Mouse (Mus musculus): ENCODE measurements around the gene Immp2l. TPM values are rescaled to one million over a fixed set of nuclear protein-coding genes. Genes with fewer than 3 reads are reported as not detected.

Gene Immp2l
- total RNA-seq, 2 experiments from 2014 or later = 8.5 to 10.9 TPM

DNA sequence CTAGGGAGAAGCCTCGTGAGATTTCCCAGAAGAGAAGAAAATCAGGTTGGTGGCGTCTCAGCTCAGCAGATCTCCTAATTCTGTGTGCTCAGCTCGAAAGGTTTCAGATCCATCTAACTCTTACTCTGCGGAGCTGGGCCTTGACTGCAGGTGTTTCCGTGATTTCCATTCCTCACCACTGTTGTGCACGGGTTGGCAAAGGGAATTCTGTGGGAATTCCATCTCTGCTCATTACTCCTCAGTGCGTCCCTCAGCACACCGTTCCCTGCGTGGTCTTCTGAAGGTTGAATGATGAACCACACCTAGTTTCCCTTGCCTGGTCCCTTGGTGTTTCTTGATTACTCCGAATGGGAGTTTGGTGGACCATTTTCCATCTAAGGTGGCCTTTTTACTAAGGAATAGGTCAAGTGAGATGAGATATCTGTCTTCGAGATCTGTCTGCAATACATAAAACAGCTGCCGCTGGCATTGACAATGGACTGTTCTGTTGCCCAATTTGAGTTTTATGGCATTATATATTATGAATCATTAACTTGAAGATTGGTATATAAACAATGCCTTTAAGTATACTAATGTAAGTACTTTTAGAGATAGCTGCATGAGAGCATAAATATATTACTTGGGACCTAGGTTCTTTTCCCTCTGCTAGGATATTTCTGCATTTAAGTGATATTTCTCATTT is 23.3 kb downstream of the Immp2l start:
- no peak for DNase-seq (ENCODE audit: low spot score in 2 of 2)

DNA sequence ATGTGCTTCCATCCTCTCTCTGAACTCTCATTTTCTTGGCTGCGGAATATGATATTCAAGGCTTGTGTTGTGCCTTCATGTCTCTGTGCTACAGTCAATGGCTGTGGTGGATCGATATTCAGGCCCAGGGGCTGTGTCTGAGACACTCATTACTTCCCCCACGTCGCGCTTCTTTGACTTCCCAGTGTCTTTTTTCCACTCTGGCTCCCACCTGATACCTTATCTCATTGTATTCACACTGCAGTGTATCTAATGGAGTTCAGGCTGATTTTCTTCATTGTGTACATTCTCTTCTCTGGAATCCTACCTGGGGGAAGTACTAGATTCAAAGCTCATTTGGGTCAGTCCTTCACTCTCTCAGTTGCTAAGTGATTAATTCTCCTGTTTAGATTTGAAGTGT is 27.1 kb downstream of the Immp2l start:
- DNase-seq (ENCODE audit: low spot score in 2 of 2) = no peak

GRCm38 (mm10) chr12:41052897-41053296 is 29.0 kb downstream of the Immp2l start:
- DNase-seq (ENCODE audit: low spot score in 2 of 2) = no peak

GRCm38 (mm10) chr12:41054006-41054791 is 30.3 kb downstream of the Immp2l start:
- DNase-seq (ENCODE audit: low spot score in 2 of 2) = no peak

DNA sequence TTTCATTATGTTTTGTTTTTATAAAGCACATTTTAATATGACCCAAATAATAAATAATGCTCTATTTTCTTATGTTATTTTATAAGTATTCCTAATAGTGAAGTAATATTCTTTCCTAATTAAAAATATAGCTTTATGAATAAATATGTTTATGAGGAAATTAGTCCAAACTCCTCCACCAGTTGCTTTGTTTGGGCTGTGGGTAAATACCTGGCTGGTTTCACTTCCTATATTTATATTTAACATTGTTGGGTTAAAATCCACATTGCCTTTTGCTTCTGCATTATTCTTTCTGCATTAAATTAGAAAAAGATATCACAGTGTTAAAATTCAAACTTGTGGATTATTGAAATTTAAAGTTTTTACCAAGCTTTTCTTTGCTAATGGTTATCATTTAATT is 32.1 kb downstream of the Immp2l start:
- DNase-seq (ENCODE audit: low spot score in 2 of 2) = no peak

- no peak for DNase-seq (ENCODE audit: low spot score in 2 of 2)
Observed at GRCm38 (mm10) chr12:41063281-41063680, 39.4 kb downstream of the Immp2l start.

DNA sequence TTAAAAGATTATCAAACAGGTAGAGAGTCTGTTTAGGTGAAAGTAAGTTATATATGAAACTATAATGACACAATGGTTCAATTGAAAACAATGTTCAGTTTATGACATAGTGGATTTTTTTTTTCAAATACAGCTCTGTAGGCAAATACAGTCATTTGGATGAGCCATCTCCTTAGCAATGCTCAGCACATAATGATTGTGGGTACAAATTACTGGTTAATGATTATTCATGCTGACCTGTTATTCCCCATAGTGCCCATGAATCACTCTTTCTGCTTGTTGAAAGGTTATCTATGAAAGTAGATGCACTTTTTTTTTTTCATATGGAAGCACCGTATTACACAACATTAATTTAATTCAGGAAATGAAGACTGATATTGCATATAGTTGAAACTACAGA is 58.0 kb downstream of the Immp2l start:
- DNase-seq (ENCODE audit: low spot score in 2 of 2) = no peak

- DNase-seq (ENCODE audit: low spot score in 2 of 2) = no peak
Observed at GRCm38 (mm10) chr12:41084370-41085089, 60.6 kb downstream of the Immp2l start.

- peak; percentile 19 to 34 for DNase-seq (ENCODE audit: low spot score in 2 of 2)
Observed at GRCm38 (mm10) chr12:41089931-41090366, 66.1 kb downstream of the Immp2l start.

- no peak for DNase-seq (ENCODE audit: low spot score in 2 of 2)
Observed at GRCm38 (mm10) chr12:41090771-41091170, 66.9 kb downstream of the Immp2l start.

DNA sequence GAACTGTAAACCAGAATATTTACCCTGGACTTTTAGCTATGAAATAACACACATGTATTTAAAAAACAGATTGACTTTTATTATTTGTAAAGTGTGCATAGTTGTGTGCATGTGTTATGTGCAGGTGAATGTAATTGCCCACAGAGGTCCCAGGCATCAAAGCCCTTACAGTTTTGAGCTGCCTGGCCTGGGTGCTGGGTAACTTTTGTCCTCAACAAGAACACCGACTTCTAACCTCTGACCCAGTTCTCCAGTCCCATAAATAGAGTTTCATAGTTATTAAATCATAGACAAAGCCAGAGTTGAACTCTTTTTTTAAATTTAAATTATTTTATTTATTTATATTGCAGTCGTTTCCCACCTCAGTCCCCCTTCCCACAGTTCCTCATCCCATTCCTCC is 67.4 kb downstream of the Immp2l start:
- no peak for DNase-seq (ENCODE audit: low spot score in 2 of 2)

DNA sequence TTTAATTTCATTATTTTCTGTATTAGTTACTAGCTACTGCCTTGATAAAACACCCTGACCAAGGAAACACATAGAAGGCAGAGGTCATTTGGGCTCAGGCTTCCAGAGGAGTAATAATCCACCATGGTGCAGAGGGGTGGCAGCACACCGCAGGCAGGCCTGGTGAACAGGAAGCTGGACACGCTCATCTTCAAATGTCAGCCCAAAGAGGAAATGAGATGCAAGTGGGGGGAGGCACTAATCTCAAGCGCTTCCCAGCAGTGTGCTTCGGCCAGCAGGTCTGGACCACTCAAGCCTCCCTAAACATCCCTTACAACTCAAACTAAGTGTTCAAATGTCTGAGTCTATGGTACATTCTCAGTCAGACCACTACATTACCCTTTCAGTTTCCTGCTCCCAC is 72.2 kb downstream of the Immp2l start:
- DNase-seq (ENCODE audit: low spot score in 2 of 2) = no peak

DNA sequence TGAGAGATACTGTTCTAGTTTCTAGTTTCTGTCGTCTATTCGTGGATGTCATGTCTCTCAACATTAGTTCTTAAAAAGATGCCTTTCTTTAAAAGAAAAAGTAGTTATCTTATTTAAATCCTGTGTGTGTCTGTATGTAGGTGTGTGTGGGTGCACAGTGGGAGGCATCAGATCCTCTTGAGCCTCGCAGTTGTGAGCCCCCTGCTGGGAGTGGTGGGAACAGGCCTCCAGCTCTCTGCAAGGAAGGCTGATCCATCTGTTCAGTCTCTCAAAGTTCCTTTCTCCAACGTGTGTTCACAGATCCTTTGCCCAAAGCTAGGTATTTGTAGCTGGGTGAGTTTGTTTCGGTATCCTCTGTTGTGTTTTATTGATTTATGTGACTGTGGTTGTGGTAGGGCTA is 73.5 kb downstream of the Immp2l start:
- no peak for DNase-seq (ENCODE audit: low spot score in 2 of 2)

GRCm38 (mm10) chr12:41109011-41109410 is 85.1 kb downstream of the Immp2l start:
- no peak for DNase-seq (ENCODE audit: low spot score in 2 of 2)

GRCm38 (mm10) chr12:41111456-41111855 is 87.6 kb downstream of the Immp2l start:
- peak; percentile 18 to 31 for DNase-seq (ENCODE audit: low spot score in 2 of 2)

GRCm38 (mm10) chr12:41112137-41112536 is 88.2 kb downstream of the Immp2l start:
- no peak for DNase-seq (ENCODE audit: low spot score in 2 of 2)

GRCm38 (mm10) chr12:41118358-41118757 is 94.5 kb downstream of the Immp2l start:
- no peak for DNase-seq (ENCODE audit: low spot score in 2 of 2)

GRCm38 (mm10) chr12:41119657-41120056 is 95.8 kb downstream of the Immp2l start:
- DNase-seq (ENCODE audit: low spot score in 2 of 2) = no peak

DNA sequence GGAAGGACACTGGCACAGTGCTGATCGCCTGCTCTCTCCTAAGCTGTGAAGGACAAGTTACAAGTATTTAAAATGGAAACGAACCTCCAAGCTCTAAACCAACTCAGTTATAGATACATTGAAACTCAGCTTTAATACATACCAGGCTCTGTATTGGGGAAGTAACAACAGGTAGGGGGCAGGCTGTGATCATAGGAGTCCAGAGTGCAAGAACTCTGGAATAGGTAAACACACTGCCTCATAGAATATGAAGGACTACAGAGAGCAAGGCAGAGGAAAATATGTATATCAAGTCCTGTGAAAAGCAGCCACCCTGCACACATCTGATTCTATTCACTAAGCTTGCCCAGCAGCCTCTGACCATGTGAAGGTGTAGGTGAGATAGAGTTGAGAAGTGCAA is 99.3 kb downstream of the Immp2l start:
- DNase-seq (ENCODE audit: low spot score in 2 of 2) = no peak

GRCm38 (mm10) chr12:41134885-41135284 is 111.0 kb downstream of the Immp2l start:
- DNase-seq (ENCODE audit: low spot score in 2 of 2) = no peak

- DNase-seq (ENCODE audit: low spot score in 2 of 2) = no peak
Observed at GRCm38 (mm10) chr12:41159543-41159942, 135.7 kb downstream of the Immp2l start.

DNA sequence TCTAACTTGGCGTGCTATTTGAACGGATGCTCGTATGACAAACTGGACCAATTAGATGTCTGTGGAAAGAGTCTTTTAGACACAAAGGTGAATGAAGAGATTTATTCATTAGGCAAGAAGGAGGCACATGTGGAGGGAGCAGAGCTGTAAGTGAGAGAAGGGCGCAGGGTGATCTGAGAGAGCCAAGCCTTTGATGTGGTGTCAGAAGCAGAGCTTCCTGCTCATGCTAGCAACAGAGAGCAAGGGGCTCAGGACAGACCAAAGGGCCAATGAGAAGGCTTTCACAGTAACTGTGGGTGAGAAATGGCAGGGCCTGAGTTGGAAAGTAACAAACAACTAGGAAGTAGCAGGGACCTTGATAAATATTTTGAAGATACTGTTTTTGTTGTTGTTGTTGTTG is 143.9 kb downstream of the Immp2l start:
- DNase-seq (ENCODE audit: low spot score in 2 of 2) = no peak
